Mouse (Mus musculus): ENCODE data around the gene Rilpl1. TPM values are rescaled to one million over a fixed set of nuclear protein-coding genes. Genes with fewer than 3 reads are reported as not detected.

Gene Rilpl1
- polyA plus RNA-seq, 1 experiment from 2014 or later: 13.9 TPM

DNA sequence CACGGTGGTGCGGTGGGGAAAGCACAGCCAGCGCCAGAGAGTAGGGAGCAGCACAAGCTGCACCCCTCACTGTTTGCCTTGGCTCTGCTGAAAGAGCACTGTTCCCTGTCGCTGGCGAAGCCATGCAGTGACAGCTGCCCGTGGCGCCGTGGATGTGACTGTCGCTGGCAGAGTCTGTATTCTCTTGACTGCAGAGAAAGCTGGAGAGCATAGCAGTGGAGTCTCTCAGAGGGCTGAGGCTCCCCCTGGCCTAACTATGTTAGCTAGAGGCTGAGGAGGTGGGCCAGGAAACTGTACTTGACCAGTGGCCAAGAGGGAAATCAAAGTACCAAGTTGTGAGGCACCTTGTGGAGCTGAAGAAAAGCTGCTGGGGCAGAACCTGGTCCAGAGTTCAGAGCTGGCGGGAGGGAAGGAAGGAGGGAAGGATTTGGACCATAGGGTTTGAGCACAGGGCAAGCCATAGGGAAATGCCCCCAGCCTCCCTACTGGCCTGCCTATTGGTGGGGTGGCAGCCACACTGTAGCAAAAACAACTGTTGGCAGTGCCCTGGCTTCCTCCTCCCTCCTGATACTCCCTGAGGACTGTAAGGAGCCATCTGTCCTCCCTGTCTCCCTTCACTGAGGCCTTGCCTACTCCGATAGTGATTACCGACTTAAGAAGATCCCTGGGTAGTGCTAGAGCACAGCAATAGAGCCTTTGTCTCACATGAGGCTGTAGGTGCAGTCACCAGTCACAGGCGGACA is 77.7 kb downstream of the Rilpl1 start:
- 81% methylated on average over 13 of the region's 13 CpGs for WGBS
- Histone ChIP-seq H3K4me3 (ENCODE audit: low read length) (no peak overlapping the region), H3K4me1 (ENCODE audit: control insufficient read depth, insufficient read depth, low read depth, low read length) (peaks cover 8% of the 10 kb centered on the region; the same call in 1 of the 2 replicates), H3K36me3 (ENCODE audit: control insufficient read depth, insufficient read depth, low read length) (peaks cover 62% of the 10 kb centered on the region), H3K4me2 (ENCODE audit: low read length) (no peak overlapping the region), H3K9ac (ENCODE audit: low read depth, low read length) (no peak overlapping the region), H3K9me3 (ENCODE audit: control insufficient read depth, low read length) (no peaks in the 10 kb centered on the region), H3K27ac (ENCODE audit: low read depth, low read length) (peak overlapping the region; percentile 69), H3K27me3 (replicated peaks; ENCODE audit: control insufficient read depth, insufficient read depth, low read length) (no peaks in the 10 kb centered on the region)
- no peak for ATAC-seq

DNA sequence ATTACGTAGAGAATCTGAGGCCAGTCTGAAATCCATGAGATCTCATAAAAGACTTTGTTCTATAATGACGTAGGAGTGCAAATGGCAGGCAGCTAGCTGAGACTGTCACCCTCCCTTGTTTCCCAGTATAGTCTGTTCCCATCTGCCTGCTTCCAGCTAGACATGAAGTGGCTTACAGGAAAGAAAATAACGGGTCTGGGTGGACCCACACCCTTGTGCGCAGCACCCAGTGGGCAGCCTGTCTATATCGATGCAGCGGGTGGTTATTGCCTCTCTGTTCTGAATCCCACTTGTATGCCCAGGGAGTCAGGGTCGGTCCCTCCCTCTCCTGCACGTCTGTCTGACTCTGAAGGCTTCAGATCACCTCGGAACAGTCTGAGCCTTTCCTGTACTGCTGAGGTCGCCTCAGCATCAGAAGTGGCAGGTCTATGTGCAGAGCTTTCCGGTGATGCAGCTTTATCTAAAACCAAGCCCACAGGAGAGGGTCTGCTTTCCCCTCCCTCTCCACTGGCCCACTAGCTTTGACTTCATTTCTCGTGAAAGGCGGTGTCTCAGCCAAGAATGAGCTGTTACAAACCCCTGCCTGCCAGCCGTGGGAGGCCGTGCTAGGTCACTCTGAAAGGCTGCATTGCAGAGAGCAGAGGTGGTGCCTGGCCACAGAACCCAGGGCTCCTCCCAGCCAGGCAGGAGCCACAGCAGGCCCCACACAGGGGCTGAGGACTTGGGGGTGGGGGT is 78.5 kb downstream of the Rilpl1 start:
- no peak overlapping the region for H3K9ac ChIP-seq (ENCODE audit: low read depth, low read length)
- peak overlapping the region; percentile 69; the same call in 1 of the 2 replicates for H3K27ac ChIP-seq (ENCODE audit: low read depth, low read length)
- peaks cover 57% of the 10 kb centered on the region for H3K36me3 ChIP-seq (ENCODE audit: control insufficient read depth, insufficient read depth, low read length)
- 76% methylated on average over 15 of the region's 15 CpGs for WGBS
- no peaks in the 10 kb centered on the region for H3K27me3 ChIP-seq (replicated peaks; ENCODE audit: control insufficient read depth, insufficient read depth, low read length)
- no peak for ATAC-seq
- H3K4me2 ChIP-seq (ENCODE audit: low read length): no peak overlapping the region
- no peak overlapping the region for H3K4me3 ChIP-seq (ENCODE audit: low read length)
- peaks cover 8% of the 10 kb centered on the region; the same call in 1 of the 2 replicates for H3K4me1 ChIP-seq (ENCODE audit: control insufficient read depth, insufficient read depth, low read depth, low read length)
- no peaks in the 10 kb centered on the region for H3K9me3 ChIP-seq (ENCODE audit: control insufficient read depth, low read length)

DNA sequence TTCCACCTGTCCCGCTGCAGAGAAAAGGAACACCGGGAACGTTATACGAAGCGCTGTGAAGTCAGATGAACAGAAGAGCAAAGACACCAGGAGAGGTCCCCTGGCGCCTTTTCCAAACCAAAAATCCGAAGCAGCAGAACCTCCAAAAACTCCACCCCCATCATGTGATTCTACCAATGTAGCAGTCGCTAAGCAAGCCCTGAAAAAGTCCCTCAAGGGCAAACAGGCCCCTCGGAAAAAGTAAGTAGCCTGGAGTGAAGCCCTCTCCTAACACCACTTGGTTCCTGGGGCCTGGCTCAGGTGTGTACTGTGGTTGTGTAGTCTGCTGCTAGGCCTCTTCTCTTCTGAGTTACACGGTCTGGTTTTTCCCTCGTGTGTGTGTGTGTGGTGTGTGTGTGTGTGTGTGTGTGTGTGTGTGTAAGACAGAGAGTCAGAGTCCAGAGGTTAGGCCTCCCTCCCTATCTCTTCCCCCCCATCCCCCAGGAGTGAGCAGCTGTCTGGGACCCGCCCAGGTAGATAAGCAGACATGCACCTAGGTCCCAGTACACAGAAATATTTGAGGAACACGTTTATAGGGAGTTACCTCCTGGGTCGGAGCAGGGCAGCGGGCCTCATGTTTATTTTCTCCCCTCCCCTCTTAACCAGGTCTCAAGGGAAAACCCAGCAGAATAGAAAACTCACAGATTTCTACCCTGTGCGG is 80.4 kb downstream of the Rilpl1 start:
- WGBS: 83% methylated on average over 15 of the region's 16 CpGs
- Histone ChIP-seq H3K36me3 (ENCODE audit: control insufficient read depth, insufficient read depth, low read length) (peaks cover 43% of the 10 kb centered on the region), H3K27me3 (replicated peaks; ENCODE audit: control insufficient read depth, insufficient read depth, low read length) (no peaks in the 10 kb centered on the region), H3K4me1 (ENCODE audit: control insufficient read depth, insufficient read depth, low read depth, low read length) (peaks cover 17% of the 10 kb centered on the region), H3K9me3 (ENCODE audit: control insufficient read depth, low read length) (no peaks in the 10 kb centered on the region), H3K27ac (ENCODE audit: low read depth, low read length) (no peak overlapping the region), H3K4me2 (ENCODE audit: low read length) (no peak overlapping the region), H3K9ac (ENCODE audit: low read depth, low read length) (no peak overlapping the region), H3K4me3 (ENCODE audit: low read length) (no peak overlapping the region)
- no peak for ATAC-seq

DNA sequence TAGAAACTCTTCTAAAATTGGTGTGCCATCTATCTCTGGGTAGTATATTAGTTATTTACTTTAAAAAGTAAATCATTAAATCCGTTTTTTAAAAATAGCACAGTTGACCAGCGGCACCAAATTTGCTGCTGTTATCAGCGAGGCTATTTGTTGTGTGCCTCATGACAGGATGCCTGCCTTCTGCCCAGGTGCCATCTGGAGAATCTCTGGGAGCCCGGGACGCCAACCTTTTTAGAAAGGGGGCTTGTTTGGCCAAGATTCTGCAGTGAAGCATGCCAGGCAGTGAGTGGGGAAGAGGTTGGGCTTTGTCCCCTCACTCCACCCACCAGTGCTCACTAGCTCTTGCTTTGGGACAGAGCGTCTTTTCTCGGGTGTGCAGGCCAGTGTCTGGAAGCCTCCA is 81.1 kb downstream of the Rilpl1 start:
- WGBS: 88% methylated on average over 7 of the region's 7 CpGs
- ATAC-seq: no peak
- Histone ChIP-seq H3K27me3 (replicated peaks; ENCODE audit: control insufficient read depth, insufficient read depth, low read length) (no peaks in the 10 kb centered on the region), H3K9me3 (ENCODE audit: control insufficient read depth, low read length) (no peaks in the 10 kb centered on the region), H3K27ac (ENCODE audit: low read depth, low read length) (no peak overlapping the region), H3K4me3 (ENCODE audit: low read length) (no peak overlapping the region), H3K4me2 (ENCODE audit: low read length) (no peak overlapping the region), H3K4me1 (ENCODE audit: control insufficient read depth, insufficient read depth, low read depth, low read length) (peaks cover 17% of the 10 kb centered on the region), H3K36me3 (ENCODE audit: control insufficient read depth, insufficient read depth, low read length) (peaks cover 40% of the 10 kb centered on the region), H3K9ac (ENCODE audit: low read depth, low read length) (no peak overlapping the region)

DNA sequence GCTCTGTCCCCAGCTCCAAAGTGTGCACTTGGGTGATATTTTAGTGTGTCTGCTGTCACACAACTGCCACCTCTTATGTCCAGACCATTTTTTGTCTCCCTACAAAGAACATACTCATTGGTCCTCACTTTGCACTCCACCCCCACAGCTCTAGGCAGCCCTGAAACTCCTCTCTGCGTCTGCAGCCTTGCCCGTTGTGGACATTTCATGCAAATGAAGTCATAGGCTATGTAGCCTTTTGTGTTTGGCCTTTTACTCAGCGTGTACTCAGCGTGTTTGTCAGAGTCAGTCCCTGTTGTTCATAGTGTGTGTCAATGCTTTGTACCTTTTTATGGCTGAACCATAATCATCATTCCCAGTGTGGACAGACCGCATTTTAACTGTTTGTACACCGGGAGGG is 81.7 kb downstream of the Rilpl1 start:
- Histone ChIP-seq H3K27me3 (replicated peaks; ENCODE audit: control insufficient read depth, insufficient read depth, low read length) (no peaks in the 10 kb centered on the region), H3K36me3 (ENCODE audit: control insufficient read depth, insufficient read depth, low read length) (peaks cover 40% of the 10 kb centered on the region), H3K4me3 (ENCODE audit: low read length) (no peak overlapping the region), H3K27ac (ENCODE audit: low read depth, low read length) (no peak overlapping the region), H3K9me3 (ENCODE audit: control insufficient read depth, low read length) (no peaks in the 10 kb centered on the region), H3K4me1 (ENCODE audit: control insufficient read depth, insufficient read depth, low read depth, low read length) (peaks cover 22% of the 10 kb centered on the region), H3K4me2 (ENCODE audit: low read length) (no peak overlapping the region), H3K9ac (ENCODE audit: low read depth, low read length) (no peak overlapping the region)
- ATAC-seq: no peak
- 68% methylated on average over 6 of the region's 6 CpGs for WGBS

DNA sequence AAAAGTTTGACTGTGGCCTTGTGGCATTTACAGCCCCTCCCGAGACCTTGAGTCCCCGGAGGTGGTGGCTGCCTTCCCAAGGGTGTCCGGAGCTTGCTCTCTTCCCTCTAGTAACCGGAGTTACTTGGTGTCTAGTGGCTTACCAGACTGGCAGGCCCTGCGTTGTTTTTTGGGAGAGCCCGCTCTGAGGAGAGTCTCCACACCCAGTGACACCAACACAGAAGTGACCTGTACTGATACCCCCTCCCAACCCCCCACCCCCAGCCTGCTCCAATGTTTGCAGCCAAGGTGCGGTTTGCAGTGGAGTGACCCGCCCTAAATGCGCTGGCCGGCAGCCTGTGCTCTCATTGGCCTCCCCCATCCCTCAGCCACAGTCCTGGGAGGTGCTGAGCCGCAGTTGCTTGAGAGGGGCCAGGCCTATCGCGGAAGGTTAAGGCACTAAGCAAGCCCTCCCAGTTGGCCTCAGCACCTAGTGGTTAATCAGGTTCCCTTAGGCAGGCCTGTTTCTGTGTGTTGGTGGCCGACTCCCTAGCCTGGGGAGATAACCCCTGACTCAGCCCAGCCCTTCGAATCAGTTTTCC is 84.8 kb downstream of the Rilpl1 start:
- Histone ChIP-seq H3K9ac (ENCODE audit: low read depth, low read length) (peak overlapping the region; percentile 99), H3K9me3 (ENCODE audit: control insufficient read depth, low read length) (no peaks in the 10 kb centered on the region), H3K4me2 (ENCODE audit: low read length) (peak overlapping the region; percentile 90), H3K27me3 (replicated peaks; ENCODE audit: control insufficient read depth, insufficient read depth, low read length) (no peaks in the 10 kb centered on the region), H3K4me1 (ENCODE audit: control insufficient read depth, insufficient read depth, low read depth, low read length) (peaks cover 19% of the 10 kb centered on the region), H3K4me3 (ENCODE audit: low read length) (peak overlapping the region; percentile 60), H3K36me3 (ENCODE audit: control insufficient read depth, insufficient read depth, low read length) (peaks cover 23% of the 10 kb centered on the region), H3K27ac (ENCODE audit: low read depth, low read length) (no peak overlapping the region; the same call in 1 of the 2 replicates)
- 0 out of 2 replicates have a peak, but pooled peaks have one; percentile 17 for ATAC-seq
- WGBS: 3% methylated on average over 15 of the region's 15 CpGs

DNA sequence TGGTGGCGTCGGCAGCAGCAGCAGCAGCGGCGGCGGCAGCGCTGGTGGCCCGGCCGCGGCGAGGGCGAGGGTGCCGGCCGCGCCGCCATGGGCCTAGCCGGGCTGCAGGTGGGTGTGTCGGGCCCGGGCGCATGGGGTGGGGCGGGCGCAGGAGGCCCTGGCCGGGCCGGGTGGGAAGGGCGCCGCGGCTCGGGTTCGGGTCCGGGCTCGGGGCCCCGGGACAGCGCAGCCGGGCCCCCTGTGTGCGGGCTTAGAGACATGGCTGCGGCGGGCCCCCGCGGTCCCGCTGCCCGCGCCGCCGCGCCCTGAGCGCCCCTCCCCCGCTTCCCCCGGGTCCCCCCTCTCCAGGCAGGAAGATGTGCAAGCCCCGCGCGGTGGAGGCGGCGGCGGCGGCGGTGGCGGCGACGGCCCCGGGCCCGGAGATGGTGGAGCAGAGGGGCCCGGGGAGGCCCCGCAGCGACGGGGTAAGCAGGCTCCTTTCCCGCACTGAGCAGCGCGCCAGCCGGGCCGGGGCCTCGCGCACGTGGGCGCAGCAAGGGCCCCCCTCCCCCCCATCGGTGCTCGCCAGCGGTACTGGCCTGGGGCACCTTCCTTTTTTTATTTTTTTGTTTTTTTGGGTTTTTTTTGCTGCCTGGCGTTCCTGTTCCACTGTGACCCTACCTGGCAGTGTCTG is 85.4 kb downstream of the Rilpl1 start:
- Histone ChIP-seq H3K4me2 (ENCODE audit: low read length) (peak overlapping the region; percentile 90), H3K9me3 (ENCODE audit: control insufficient read depth, low read length) (no peaks in the 10 kb centered on the region), H3K27ac (ENCODE audit: low read depth, low read length) (peak overlapping the region; percentile 86), H3K4me3 (ENCODE audit: low read length) (peak overlapping the region; percentile 60), H3K9ac (ENCODE audit: low read depth, low read length) (peak overlapping the region; percentile 99), H3K4me1 (ENCODE audit: control insufficient read depth, insufficient read depth, low read depth, low read length) (peaks cover 22% of the 10 kb centered on the region), H3K27me3 (replicated peaks; ENCODE audit: control insufficient read depth, insufficient read depth, low read length) (no peaks in the 10 kb centered on the region), H3K36me3 (ENCODE audit: control insufficient read depth, insufficient read depth, low read length) (peaks cover 17% of the 10 kb centered on the region)
- 0% methylated on average over 47 of the region's 77 CpGs for WGBS
- ATAC-seq: peak; percentile 65

DNA sequence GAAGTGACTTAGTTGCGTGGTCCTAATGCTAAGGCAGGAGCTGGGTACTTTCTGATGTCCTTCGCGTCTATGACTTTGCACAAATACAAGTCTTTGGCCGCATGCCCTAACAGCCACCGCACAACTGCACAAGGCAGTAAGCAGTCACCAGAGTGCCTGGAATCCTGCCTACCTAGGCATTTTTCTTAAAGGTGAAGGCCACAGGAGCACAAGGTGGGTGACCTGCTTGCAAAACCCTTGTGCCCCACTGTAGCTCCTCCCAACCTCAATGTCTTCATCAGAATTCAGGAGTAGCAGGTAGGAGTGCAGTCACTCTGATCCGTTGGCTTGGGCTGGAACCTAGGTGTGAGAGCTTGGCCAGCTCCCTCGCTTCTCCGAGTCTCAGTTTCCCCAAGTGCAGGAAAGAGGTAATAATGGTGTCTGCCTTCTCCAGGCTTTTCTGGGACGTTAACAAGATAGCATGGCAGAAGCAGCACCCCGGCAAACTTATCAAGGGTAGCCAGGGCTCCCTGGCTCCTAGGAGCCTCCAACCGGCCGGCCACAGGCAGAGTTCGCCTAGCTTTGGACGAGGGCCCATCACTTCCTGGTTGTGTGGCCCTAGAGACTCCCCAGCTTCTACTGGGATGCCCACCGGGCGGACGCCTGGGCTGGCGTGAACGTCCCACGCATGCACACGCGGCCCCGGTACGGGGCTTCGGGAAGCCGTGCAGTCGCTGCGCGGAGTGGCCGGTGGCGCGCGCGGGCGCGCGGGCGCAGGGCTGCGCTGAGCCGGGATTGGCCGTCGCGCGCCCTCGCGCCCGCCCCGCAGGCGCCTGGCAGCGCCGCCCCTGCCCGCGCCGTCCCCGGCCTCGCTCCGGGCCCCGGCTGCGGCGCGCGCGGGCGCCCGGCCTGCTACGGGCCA is 86.3 kb downstream of the Rilpl1 start:
- H3K4me2 ChIP-seq (ENCODE audit: low read length): peak overlapping the region; percentile 90
- 7% methylated on average over 39 of the region's 66 CpGs for WGBS
- H3K4me1 ChIP-seq (ENCODE audit: control insufficient read depth, insufficient read depth, low read depth, low read length): peaks cover 26% of the 10 kb centered on the region
- peak overlapping the region; percentile 86 for H3K27ac ChIP-seq (ENCODE audit: low read depth, low read length)
- no peaks in the 10 kb centered on the region for H3K27me3 ChIP-seq (replicated peaks; ENCODE audit: control insufficient read depth, insufficient read depth, low read length)
- H3K4me3 ChIP-seq (ENCODE audit: low read length): peak overlapping the region; percentile 60
- H3K9me3 ChIP-seq (ENCODE audit: control insufficient read depth, low read length): no peaks in the 10 kb centered on the region
- peak; percentile 95 for ATAC-seq
- H3K36me3 ChIP-seq (ENCODE audit: control insufficient read depth, insufficient read depth, low read length): peaks cover 10% of the 10 kb centered on the region; the same call in 1 of the 2 replicates
- H3K9ac ChIP-seq (ENCODE audit: low read depth, low read length): peak overlapping the region; percentile 99
